Mouse (Mus musculus) E14TG2a.4 (cell line): ENCODE results near the gene Bag2.

Source experiments
- H3K27me3 ChIP-seq: 2 replicates; pipeline ENCODE4 v1.6.1; 2014; ENCODE audit warnings: low read length, control low read depth; ENCODE audit not compliant: insufficient read depth
- H3K36me3 ChIP-seq: 2 replicates; pipeline ENCODE4 v1.6.1; 2014; ENCODE audit warnings: low read length, control low read depth; ENCODE audit not compliant: insufficient read depth
- H3K4me1 ChIP-seq: replicated peaks from 2 replicates; pipeline ENCODE4 v1.6.1; 2014; ENCODE audit warnings: low read depth, low read length, control low read depth
- H3K4me3 ChIP-seq: replicated peaks from 2 replicates; pipeline ENCODE4 v1.5.1; 2014; ENCODE audit warnings: mild to moderate bottlenecking, low read length
- H3K9me3 ChIP-seq: 2 replicates; pipeline ENCODE4 v1.6.1; 2014; ENCODE audit warnings: low read length, control low read depth
- CTCF ChIP-seq: conservative IDR thresholded peaks from 2 replicates; pipeline ENCODE4 v1.5.1; 2014; ENCODE audit warnings: low read length
- NANOG ChIP-seq: IDR thresholded peaks from 2 replicates; pipeline ENCODE4 v1.6.1; 2014; ENCODE audit warnings: borderline replicate concordance, low read length, mixed read lengths
- POU5F1 ChIP-seq: IDR thresholded peaks from 2 replicates; pipeline ENCODE4 v1.6.1; 2014; ENCODE audit warnings: low read length, borderline replicate concordance

The Bag2 gene

GRCm38 (mm10) chr1:33719733-33720225 lies 37.8 kb downstream of the Bag2 start, which contains the start of gene Rab23:
Gene Rab23 (plus strand): TSS chr1:33719887.
- peak within 1 kb of the TSS; percentile 91 for H3K4me3 ChIP-seq
- H3K27me3 ChIP-seq: no peaks in the 10 kb centered on the region
- peaks cover 38% of the 10 kb centered on the region for H3K4me1 ChIP-seq
- no peak for TF ChIP-seq NANOG
- no peak for TF ChIP-seq POU5F1
- TF ChIP-seq CTCF: no peak
- no peaks in the 10 kb centered on the region for H3K9me3 ChIP-seq
- H3K36me3 ChIP-seq: peaks cover 29% of the 10 kb centered on the region

DNA sequence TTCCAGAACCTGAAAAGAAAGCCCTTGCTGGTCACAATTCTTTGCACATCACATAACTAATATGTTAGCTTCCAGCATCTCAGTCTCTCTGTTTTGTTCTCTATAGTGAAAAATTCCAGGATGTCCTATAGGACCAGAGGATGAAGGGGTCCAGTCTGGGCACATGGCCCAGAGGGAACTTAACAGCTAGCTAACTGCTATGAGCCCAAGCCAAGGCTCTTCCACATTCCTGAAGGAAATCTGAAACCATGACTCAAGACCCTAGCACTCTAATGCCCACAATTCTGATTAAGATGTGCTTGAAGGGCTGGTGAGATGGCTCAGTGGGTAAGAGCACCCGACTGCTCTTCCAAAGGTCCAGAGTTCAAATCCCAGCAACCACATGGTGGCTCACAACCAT lies 40.0 kb downstream of the Bag2 start:
- Histone ChIP-seq H3K9me3 (no peaks in the 10 kb centered on the region), H3K27me3 (no peaks in the 10 kb centered on the region), H3K36me3 (peaks cover 13% of the 10 kb centered on the region), H3K4me1 (peaks cover 31% of the 10 kb centered on the region), H3K4me3 (no peak overlapping the region)
- TF ChIP-seq CTCF (no peak), POU5F1 (no peak), NANOG (no peak)

DNA sequence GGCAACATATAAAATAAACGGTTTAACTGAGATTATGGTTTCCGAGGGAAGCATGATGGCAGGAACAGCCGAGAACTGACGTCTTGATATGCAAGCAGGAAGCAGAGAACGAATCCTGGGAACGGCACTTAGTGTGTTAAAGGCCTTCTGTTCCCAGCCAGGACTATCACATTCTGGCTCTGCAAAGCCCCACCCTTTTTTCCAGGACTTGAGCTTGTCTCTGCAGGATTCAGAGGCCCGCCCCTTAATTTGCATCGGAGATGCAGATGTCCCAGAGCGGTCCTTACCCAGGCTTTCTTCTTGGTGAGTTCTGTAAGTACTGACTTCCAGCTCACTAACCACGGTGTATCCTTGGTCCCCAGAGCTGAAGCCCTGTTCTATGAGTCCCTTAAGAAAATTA lies 42.8 kb downstream of the Bag2 start:
- TF ChIP-seq POU5F1: no peak
- no peak for TF ChIP-seq CTCF
- no peak for TF ChIP-seq NANOG
- Histone ChIP-seq H3K4me3 (no peak overlapping the region), H3K9me3 (no peaks in the 10 kb centered on the region), H3K4me1 (peaks cover 16% of the 10 kb centered on the region), H3K27me3 (no peaks in the 10 kb centered on the region), H3K36me3 (no peaks in the 10 kb centered on the region)

DNA sequence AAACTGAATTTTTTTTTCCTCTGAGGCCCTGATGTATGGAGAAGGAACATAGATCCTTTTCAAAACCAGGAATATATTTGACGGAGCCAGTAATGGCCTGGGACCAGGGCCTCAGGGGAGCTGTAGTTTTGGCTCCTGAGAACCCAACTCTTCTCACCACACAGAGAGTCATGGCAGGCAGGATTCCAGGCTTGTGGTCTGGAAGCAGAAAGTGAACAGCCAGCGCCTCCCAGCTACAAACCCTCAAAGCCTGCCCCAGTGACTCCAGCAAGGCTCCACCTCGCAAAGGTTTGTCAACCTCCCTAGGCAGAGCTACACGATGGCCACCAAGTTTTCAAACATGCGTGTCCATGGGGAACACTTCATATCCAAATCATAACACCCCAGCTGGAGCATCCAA lies 45.6 kb downstream of the Bag2 start:
- TF ChIP-seq NANOG (no peak), POU5F1 (no peak), CTCF (no peak)
- H3K4me3 ChIP-seq: no peak overlapping the region
- peaks cover 12% of the 10 kb centered on the region for H3K4me1 ChIP-seq
- H3K9me3 ChIP-seq: no peaks in the 10 kb centered on the region
- H3K36me3 ChIP-seq: no peaks in the 10 kb centered on the region
- no peaks in the 10 kb centered on the region for H3K27me3 ChIP-seq

GRCm38 (mm10) chr1:33709615-33710014 lies 48.0 kb downstream of the Bag2 start:
- Histone ChIP-seq H3K4me1 (peaks cover 8% of the 10 kb centered on the region), H3K4me3 (no peak overlapping the region), H3K27me3 (no peaks in the 10 kb centered on the region), H3K36me3 (no peaks in the 10 kb centered on the region), H3K9me3 (no peaks in the 10 kb centered on the region)
- no peak for TF ChIP-seq NANOG
- no peak for TF ChIP-seq CTCF
- no peak for TF ChIP-seq POU5F1

- Histone ChIP-seq H3K36me3 (no peaks in the 10 kb centered on the region), H3K9me3 (no peaks in the 10 kb centered on the region), H3K4me1 (no peaks in the 10 kb centered on the region), H3K27me3 (no peaks in the 10 kb centered on the region; the same call in 1 of the 2 replicates), H3K4me3 (no peak overlapping the region)
- TF ChIP-seq NANOG (no peak), POU5F1 (no peak), CTCF (no peak)
Observed at GRCm38 (mm10) chr1:33701244-33701643, 56.4 kb downstream of the Bag2 start.

DNA sequence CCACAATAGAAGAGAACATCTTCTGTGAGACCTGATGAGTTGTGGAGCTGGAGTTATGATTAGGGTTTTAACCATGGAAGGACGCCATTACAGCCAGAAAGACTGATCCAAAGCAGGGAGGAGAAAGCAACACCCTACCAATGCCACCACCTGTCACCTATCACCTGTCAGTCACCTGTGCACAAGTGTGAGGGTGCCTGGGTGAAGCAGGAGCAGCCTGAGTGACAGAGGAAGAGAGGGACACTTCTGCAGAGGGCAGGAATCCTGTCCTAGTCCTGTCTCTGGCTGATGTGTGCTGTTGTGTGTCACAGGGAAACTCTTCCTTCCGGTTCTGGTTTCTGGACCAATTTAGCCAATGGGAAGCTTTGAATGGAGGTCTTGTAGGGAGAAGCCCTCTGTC lies 61.6 kb downstream of the Bag2 start:
- TF ChIP-seq CTCF (no peak), POU5F1 (no peak), NANOG (no peak)
- Histone ChIP-seq H3K36me3 (no peaks in the 10 kb centered on the region), H3K4me3 (no peak overlapping the region), H3K9me3 (no peaks in the 10 kb centered on the region), H3K27me3 (peaks cover 5% of the 10 kb centered on the region; the same call in 1 of the 2 replicates), H3K4me1 (no peaks in the 10 kb centered on the region)
